Mouse (Mus musculus): Measurements from ENCODE around the gene Spcs2. TPM values are rescaled to one million over a fixed set of nuclear protein-coding genes. Genes with fewer than 3 reads are reported as not detected.
"Not testable (repeated sequence)": the region's sequence is repeated elsewhere in the genome, so short reads cannot be mapped to it uniquely, and the experiment has no call there.

Gene Spcs2
- polyA plus RNA-seq, 1 experiment from 2014 or later = 491 TPM

DNA sequence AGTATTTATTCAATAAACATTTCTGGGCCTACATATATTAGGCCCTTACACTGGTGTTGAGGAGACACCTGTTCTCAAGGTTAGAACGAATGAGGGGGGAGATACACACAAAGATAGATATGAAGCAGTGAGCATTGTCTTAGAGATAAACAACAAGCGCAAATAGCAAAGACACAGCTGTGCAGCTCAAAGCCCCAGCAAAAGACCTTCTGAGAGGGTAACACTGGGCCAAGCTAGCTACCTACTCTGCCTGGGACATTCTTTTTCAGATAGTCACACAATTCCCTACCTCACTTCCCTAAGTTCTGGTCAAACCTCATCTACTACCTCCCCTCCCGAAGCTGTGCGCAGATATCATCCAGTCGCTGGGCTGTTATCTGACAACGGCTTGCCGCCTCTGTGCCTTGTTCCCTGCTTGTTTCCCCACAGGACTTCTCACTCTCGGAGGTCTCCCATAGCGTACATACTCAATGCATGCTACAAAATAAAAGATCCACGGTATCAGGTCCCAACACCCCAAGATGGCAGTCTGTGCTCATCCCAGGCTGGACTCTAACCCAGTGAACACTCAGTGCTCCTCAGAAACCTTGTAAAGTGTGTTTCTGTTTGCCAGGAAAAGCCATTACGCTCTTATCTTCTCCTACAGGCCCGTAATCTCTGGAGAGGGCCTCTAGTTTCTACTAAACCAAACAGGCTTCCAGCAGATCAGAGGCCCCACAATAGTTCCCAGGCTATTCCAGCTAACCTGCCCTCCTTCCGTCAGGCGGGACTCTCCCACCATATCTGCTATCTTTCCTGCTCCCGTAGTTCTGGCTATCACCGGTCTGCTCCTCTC, 38.4 kb downstream of the Spcs2 start:
- peak; percentile 57 for DNase-seq (ENCODE audit: low spot score)

- peak; percentile 46 for DNase-seq (ENCODE audit: low spot score)
Observed at GRCm38 (mm10) chr7:99823045-99823663, 40.1 kb downstream of the Spcs2 start.

GRCm38 (mm10) chr7:99822426-99822825, 40.8 kb downstream of the Spcs2 start:
- DNase-seq (ENCODE audit: low spot score) = peak; percentile 58

DNA sequence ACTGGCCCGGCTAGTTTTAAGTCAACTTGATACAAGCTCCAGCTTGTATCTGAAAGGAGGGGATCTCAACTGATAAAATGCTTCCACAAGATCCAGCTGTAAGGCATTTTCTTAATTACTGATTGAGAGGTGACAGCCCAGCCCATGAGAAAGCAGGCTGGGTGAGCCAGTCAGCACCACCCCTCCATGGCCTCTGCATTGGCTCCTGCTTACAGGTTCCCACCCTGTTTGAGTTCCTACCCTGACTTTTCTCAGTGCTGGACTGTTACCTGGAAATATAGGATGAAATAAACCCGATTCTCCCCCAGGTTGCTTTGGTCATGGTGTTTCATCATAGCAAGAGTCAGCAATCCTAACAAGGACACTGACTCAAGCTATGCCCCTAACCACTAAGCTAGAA, 41.3 kb downstream of the Spcs2 start:
- peak; percentile 14 for DNase-seq (ENCODE audit: low spot score)

GRCm38 (mm10) chr7:99818181-99818725, 45.0 kb downstream of the Spcs2 start:
- peak; percentile 83 for DNase-seq (ENCODE audit: low spot score)

GRCm38 (mm10) chr7:99813394-99813793, 49.9 kb downstream of the Spcs2 start:
- DNase-seq (ENCODE audit: low spot score) = peak; percentile 49

- no peak for DNase-seq (ENCODE audit: low spot score)
Observed at GRCm38 (mm10) chr7:99811661-99812060, 51.6 kb downstream of the Spcs2 start.

GRCm38 (mm10) chr7:99810814-99811213, 52.4 kb downstream of the Spcs2 start:
- no peak for DNase-seq (ENCODE audit: low spot score)

DNA sequence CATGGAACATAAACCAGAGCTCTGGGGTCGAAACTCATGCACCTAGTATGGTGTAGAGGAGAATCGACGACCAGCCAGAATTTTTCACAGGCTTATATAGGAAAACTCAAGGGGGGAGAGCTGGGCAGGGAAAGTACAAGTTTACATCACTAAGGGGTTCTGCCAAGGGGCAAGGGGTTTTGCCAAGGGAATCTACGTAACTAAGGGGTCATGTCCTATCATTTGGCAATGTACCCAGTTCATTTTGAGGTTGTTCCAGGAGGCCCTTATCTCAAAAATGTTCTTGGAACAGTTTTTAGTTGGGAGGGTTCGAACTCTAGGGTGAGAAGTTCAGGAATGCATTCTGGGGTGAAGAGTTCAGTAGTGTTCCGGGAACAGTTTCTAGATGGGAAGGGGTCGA, 56.2 kb downstream of the Spcs2 start:
- DNase-seq (ENCODE audit: low spot score) = not testable (repeated sequence)

GRCm38 (mm10) chr7:99805340-99805739, 57.9 kb downstream of the Spcs2 start:
- no peak for DNase-seq (ENCODE audit: low spot score)

DNA sequence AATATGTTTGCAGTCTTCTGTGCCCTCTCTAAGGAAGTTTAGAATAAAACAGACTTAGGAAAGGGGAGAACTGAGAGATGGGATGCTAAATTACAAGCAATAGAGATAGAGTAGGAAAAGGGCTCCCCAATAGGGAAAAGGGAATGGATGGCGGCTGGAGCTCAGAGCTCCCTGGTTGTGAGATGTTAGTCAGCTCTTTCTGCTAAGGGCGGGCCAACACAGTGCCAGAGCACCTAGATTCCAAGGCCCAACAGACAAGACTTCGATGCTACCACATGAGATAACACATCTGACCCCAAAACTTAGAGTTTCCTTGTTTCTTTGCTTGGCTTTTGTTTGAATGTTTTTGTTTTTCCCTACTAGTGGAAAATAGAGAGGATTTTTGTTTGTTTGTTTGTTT, 59.2 kb downstream of the Spcs2 start:
- not testable (repeated sequence) for DNase-seq (ENCODE audit: low spot score)

- DNase-seq (ENCODE audit: low spot score) = no peak
Observed at GRCm38 (mm10) chr7:99803535-99803934, 59.7 kb downstream of the Spcs2 start.

- DNase-seq (ENCODE audit: low spot score) = no peak
Observed at GRCm38 (mm10) chr7:99799118-99799517, 64.1 kb downstream of the Spcs2 start.

GRCm38 (mm10) chr7:99797911-99798647, 65.2 kb downstream of the Spcs2 start:
- DNase-seq (ENCODE audit: low spot score) = peak; percentile 87

GRCm38 (mm10) chr7:99797261-99797660, 66.0 kb downstream of the Spcs2 start:
- no peak for DNase-seq (ENCODE audit: low spot score)

DNA sequence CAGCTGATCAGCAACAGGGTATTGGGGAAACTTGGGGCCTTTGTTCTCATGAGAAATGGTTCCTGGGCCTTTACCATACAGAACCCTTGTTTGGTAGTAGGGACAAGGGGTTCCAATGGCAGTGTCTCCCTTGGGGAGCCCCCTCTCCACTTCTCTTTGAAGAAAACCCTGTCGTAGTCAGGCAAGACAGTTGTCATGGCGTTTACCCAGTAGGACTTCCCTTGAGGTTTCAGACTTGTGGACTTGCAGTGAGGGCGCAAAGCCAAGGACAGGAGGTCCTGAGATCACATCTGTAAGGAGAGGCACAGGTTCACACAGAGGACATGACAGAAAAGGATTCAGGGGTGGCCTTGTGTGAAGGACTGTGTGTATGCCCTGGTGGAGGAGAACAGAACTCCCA, 66.8 kb downstream of the Spcs2 start:
- peak; percentile 5 for DNase-seq (ENCODE audit: low spot score)

DNA sequence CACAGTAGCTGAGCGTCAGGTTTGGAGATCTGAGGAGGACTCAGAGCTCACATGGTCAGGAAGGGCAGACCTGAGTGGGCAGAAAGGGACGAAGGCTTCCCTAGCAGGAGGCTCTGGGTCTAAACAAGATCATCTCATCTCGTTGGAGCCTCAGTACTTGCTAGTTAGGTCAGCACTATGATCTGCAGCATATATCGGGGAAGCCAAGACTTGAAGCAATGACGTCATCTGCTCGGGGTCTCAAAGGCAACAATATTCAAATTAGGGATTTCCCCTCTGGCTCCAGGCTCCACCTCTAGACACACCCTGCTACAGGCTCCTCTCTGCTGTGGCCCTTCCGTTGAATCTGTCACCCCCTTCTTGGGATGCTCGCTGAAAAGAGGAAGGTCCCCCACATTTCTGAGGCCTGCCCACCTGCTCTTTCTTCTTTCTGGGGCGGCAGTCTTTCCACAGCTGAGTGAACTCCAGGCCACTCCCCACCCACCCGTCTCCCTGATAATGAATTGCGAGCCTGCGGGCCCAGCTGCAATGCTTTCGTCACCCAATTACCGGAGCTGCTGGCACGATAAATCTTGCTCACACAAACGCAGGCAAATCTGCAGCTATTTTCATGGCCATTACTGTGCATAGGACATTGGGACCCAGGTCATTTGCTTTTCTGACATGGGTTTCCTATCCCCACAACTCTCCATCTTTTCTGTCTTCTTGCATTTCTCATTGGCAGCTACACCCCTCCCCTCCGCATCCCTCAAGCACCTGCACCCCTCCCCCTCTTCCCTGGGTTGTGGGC, 67.9 kb downstream of the Spcs2 start:
- peak; percentile 83 for DNase-seq (ENCODE audit: low spot score)

GRCm38 (mm10) chr7:99794096-99794495, 69.2 kb downstream of the Spcs2 start:
- DNase-seq (ENCODE audit: low spot score) = peak; percentile 17

GRCm38 (mm10) chr7:99790816-99791215, 72.4 kb downstream of the Spcs2 start:
- no peak for DNase-seq (ENCODE audit: low spot score)

DNA sequence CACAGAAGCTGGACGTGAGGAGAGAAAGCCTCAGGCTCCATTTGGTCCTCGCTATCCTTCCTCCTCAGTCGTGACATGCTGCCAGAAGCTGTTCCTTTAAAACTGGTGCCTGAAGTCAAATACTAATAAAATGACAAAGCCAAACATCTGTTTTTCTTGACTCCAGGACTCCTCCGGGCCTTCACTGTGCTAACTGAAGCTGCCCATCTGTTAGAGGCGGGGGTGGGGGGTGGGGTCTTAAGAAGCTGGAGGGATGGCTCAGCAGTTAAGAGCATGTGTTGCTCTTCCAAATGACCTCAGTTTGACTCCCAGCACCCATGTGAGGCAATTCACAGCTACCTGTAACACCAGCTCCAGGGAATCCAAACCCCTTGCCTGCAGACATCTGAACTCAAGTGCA, 74.7 kb downstream of the Spcs2 start:
- no peak for DNase-seq (ENCODE audit: low spot score)

GRCm38 (mm10) chr7:99787935-99788334, 75.3 kb downstream of the Spcs2 start:
- no peak for DNase-seq (ENCODE audit: low spot score)

Measured in thymus, postnatal 0 days (tissue).